Mouse (Mus musculus) T-helper 1 cell (primary cell): ENCODE results near the gene Fam126a.

Source experiments
- in situ Hi-C: fragments of 300-600 bp; cut with MboI, MseI; formaldehyde crosslinking; loops from one replicate; pipeline ENCODE4 v1.15.1; 2025; ENCODE audit warnings: high pct_unique_total_duplicates

The Fam126a gene

GRCm38 (mm10) chr5:23993553-23993894 lies 37.0 kb downstream of the Fam126a start:
- in situ Hi-C loops, result no loop called here

- in situ Hi-C loops, result no loop called here
Observed at GRCm38 (mm10) chr5:23992876-23993552, 37.5 kb downstream of the Fam126a start.

- in situ Hi-C loops, result no loop called here
Observed at GRCm38 (mm10) chr5:23990001-23990400, 40.5 kb downstream of the Fam126a start.

- in situ Hi-C loops, result no loop called here
Observed at GRCm38 (mm10) chr5:23987792-23988191, 42.7 kb downstream of the Fam126a start.

- in situ Hi-C loops, result no loop called here
Observed at GRCm38 (mm10) chr5:23982081-23982480, 48.4 kb downstream of the Fam126a start.

GRCm38 (mm10) chr5:23978516-23978915 lies 52.0 kb downstream of the Fam126a start:
- in situ Hi-C loops, result no loop called here

- in situ Hi-C loops, result no loop called here
Observed at GRCm38 (mm10) chr5:23974994-23975575, 55.4 kb downstream of the Fam126a start.

GRCm38 (mm10) chr5:23967705-23968104 lies 62.8 kb downstream of the Fam126a start:
- in situ Hi-C loops, result no loop called here

GRCm38 (mm10) chr5:23964599-23965165 lies 65.8 kb downstream of the Fam126a start:
- in situ Hi-C loops, result no loop called here

- in situ Hi-C loops, result loop anchor here (10.0 kb wide), 1 partner anchor 712 kb away; no protein-coding TSS in a partner anchor
Observed at GRCm38 (mm10) chr5:23953047-23953446, 77.4 kb downstream of the Fam126a start.

- in situ Hi-C loops, result no loop called here
Observed at GRCm38 (mm10) chr5:23948071-23948470, 82.4 kb downstream of the Fam126a start.

- in situ Hi-C loops, result no loop called here
Observed at GRCm38 (mm10) chr5:23945056-23945455, 85.4 kb downstream of the Fam126a start.

GRCm38 (mm10) chr5:23943534-23943933 lies 87.0 kb downstream of the Fam126a start:
- in situ Hi-C loops, result loop anchor here (5.0 kb wide), 1 partner anchor 794 kb away; no protein-coding TSS in a partner anchor

GRCm38 (mm10) chr5:23923481-23924165 lies 106.9 kb downstream of the Fam126a start:
- in situ Hi-C loops, result no loop called here

GRCm38 (mm10) chr5:23922516-23923291 lies 107.8 kb downstream of the Fam126a start:
- in situ Hi-C loops, result no loop called here

- in situ Hi-C loops, result no loop called here
Observed at GRCm38 (mm10) chr5:23921316-23921715, 109.2 kb downstream of the Fam126a start.

- in situ Hi-C loops, result no loop called here
Observed at GRCm38 (mm10) chr5:23919892-23920731, 110.4 kb downstream of the Fam126a start.

- in situ Hi-C loops, result no loop called here
Observed at GRCm38 (mm10) chr5:23917301-23917700, 113.2 kb downstream of the Fam126a start.

GRCm38 (mm10) chr5:23911556-23911955 lies 118.9 kb downstream of the Fam126a start:
- in situ Hi-C loops, result no loop called here

- in situ Hi-C loops, result no loop called here
Observed at GRCm38 (mm10) chr5:23909256-23909655, 121.2 kb downstream of the Fam126a start.
